Mouse (Mus musculus) olfactory bulb, adult 2 months (tissue): ENCODE measurements at regions not wholly inside any gene's neighbourhood (a gene's known extent, or its start where the extent isn't known, plus 50 kb on each side); places are given as distances from the start of the nearest gene placed in this dataset.

Source experiments
- CTCF ChIP-seq: fragments of 200-500 bp; IDR thresholded peaks from 2 replicates; pipeline ENCODE4 v1.5.1; 2012; ENCODE audit warnings: low read depth, mild to moderate bottlenecking, low read length, moderate library complexity; ENCODE audit not compliant: insufficient read depth
- POLR2A ChIP-seq: fragments of 200-500 bp; IDR thresholded peaks from 2 replicates; pipeline ENCODE4 v1.6.1; 2012; ENCODE audit warnings: mild to moderate bottlenecking, low read depth, low read length, moderate library complexity; ENCODE audit not compliant: insufficient read depth

- TF ChIP-seq POLR2A, result no peak
- TF ChIP-seq CTCF, result no peak
These were observed 221.1 kb upstream of the Wscd1 start for GRCm38 (mm10) chr11:71528588-71528987.
